Mouse (Mus musculus) frontal cortex, postnatal 14 days (tissue): ENCODE measurements at regions not wholly inside any gene's neighbourhood (a gene's known extent, or its start where the extent isn't known, plus 50 kb on each side); places are given as distances from the start of the nearest gene placed in this dataset.
A peak's percentile ranks its signal among the peaks of the same experiment; 100 is the strongest.

Experiments
- DNase-seq, 2 experiments: peaks; one replicate each; pipeline ENCODE4 v3.0.0; 2022; ENCODE audit warnings: low spot score in 2 of 2

- DNase-seq: no peak
These were observed 122.1 kb upstream of the Topaz1 start for GRCm38 (mm10) chr9:122625081-122625480.

GRCm38 (mm10) chr9:122626346-122626745 is 120.8 kb upstream of the Topaz1 start:
- DNase-seq: no peak

- peak; percentile 55 to 65 for DNase-seq
These were observed 117.8 kb upstream of the Topaz1 start for GRCm38 (mm10) chr9:122629171-122629904.

GRCm38 (mm10) chr9:122631793-122632192 is 115.4 kb upstream of the Topaz1 start:
- DNase-seq: no peak

GRCm38 (mm10) chr9:122633484-122633883 is 113.7 kb upstream of the Topaz1 start:
- no peak for DNase-seq

- no peak for DNase-seq
These were observed 111.8 kb upstream of the Topaz1 start for GRCm38 (mm10) chr9:122635138-122635964.

GRCm38 (mm10) chr9:122637591-122637990 is 109.6 kb upstream of the Topaz1 start:
- DNase-seq: no peak

- DNase-seq: no peak
These were observed 107.9 kb upstream of the Topaz1 start for GRCm38 (mm10) chr9:122639239-122639638.

GRCm38 (mm10) chr9:122642913-122643312 is 104.2 kb upstream of the Topaz1 start:
- DNase-seq: no peak

- DNase-seq: no peak
These were observed 101.6 kb upstream of the Topaz1 start for GRCm38 (mm10) chr9:122645569-122645968.

GRCm38 (mm10) chr9:122650862-122651261 is 96.3 kb upstream of the Topaz1 start:
- no peak for DNase-seq

GRCm38 (mm10) chr9:122655583-122655982 is 91.6 kb upstream of the Topaz1 start:
- DNase-seq: no peak

- no peak for DNase-seq
These were observed 87.1 kb upstream of the Topaz1 start for GRCm38 (mm10) chr9:122660050-122660449.

GRCm38 (mm10) chr9:122666978-122667645 is 80.0 kb upstream of the Topaz1 start:
- no peak for DNase-seq

GRCm38 (mm10) chr9:122667646-122667981 is 79.5 kb upstream of the Topaz1 start:
- no peak for DNase-seq

GRCm38 (mm10) chr9:122673777-122674176 is 73.4 kb upstream of the Topaz1 start:
- DNase-seq: no peak

- no peak for DNase-seq
These were observed 69.0 kb upstream of the Topaz1 start for GRCm38 (mm10) chr9:122678001-122678696.

- DNase-seq: no peak
These were observed 60.0 kb upstream of the Topaz1 start for GRCm38 (mm10) chr9:122687170-122687569.

GRCm38 (mm10) chr9:122691879-122692278 is 55.3 kb upstream of the Topaz1 start:
- peak in 1 of 2 experiments; percentile 63 for DNase-seq

- no peak for DNase-seq
These were observed 51.4 kb upstream of the Topaz1 start for GRCm38 (mm10) chr9:122695724-122696123.
